Mouse (Mus musculus) thymus, adult 2 months (tissue): ENCODE measurements around the gene Brsk1.

Experiments
- CTCF ChIP-seq: fragments of 200-500 bp; IDR thresholded peaks from 2 replicates; pipeline ENCODE4 v1.5.1; 2012; ENCODE audit warnings: mild to moderate bottlenecking, control low read depth, low read length, moderate library complexity, borderline replicate concordance; ENCODE audit not compliant: control insufficient read depth, poor library complexity, insufficient read depth; ENCODE audit errors: extremely low read depth
- POLR2A ChIP-seq: fragments of 200-500 bp; IDR thresholded peaks from 2 replicates; pipeline ENCODE4 v1.6.1; 2012; ENCODE audit warnings: mild to moderate bottlenecking, low read length, control low read depth, moderate library complexity; ENCODE audit not compliant: control insufficient read depth, poor library complexity, insufficient read depth; ENCODE audit errors: extremely low read depth

DNA sequence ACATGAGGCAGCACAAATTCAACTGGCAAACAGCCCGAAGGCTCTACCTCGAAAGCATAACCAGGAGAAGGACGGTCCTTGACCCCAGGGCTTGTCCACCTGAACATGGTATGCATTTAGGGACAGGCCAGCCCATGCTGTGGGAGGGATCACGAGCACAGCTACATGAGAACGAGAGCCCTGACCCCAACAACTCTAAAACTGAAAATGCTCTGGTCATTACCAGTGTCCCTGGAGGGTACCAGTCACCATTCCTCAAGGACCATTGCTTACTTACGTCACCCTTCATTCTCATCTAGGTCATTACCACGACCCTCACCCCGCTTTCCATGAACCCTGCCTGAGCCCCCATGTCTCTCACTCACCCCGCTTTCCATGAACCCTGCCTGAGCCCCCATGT, 21.2 kb upstream of the Brsk1 start:
- TF ChIP-seq POLR2A (no peak), CTCF (no peak)
